Mouse (Mus musculus) CH12.LX (cell line): ENCODE results near the gene Upk3a.

Source experiments
- BHLHE40 ChIP-seq: IDR thresholded peaks from 2 replicates; pipeline ENCODE4 v1.6.1; 2011; ENCODE audit warnings: mild to moderate bottlenecking, low read depth, low read length, improper control_type of control experiment
- CHD2 ChIP-seq: IDR thresholded peaks from 2 replicates; pipeline ENCODE4 v1.6.1; 2011; ENCODE audit warnings: low read length, improper control_type of control experiment
- CTCF ChIP-seq, 2 experiments: IDR thresholded peaks in 1 of 2; conservative IDR thresholded peaks in 1 of 2; 2 replicates each; pipeline ENCODE4 v1.5.1; 2011 to 2012; ENCODE audit warnings: low read depth in 2 of 2, low read length in 2 of 2, improper control_type of control experiment in 1 of 2, inconsistent platforms in 1 of 2, mild to moderate bottlenecking in 1 of 2, moderate library complexity in 1 of 2
- EP300 ChIP-seq: IDR thresholded peaks from 2 replicates; pipeline ENCODE4 v1.6.1; 2011; ENCODE audit warnings: low read length, improper control_type of control experiment
- ETS1 ChIP-seq: conservative IDR thresholded peaks from 2 replicates; pipeline ENCODE4 v1.6.1; 2012; ENCODE audit warnings: low read depth, mild to moderate bottlenecking, inconsistent platforms, low read length, improper control_type of control experiment, moderate library complexity
- GABPA ChIP-seq: IDR thresholded peaks from 2 replicates; pipeline ENCODE4 v1.6.1; 2012; ENCODE audit warnings: low read depth, low read length, improper control_type of control experiment, inconsistent platforms; ENCODE audit not compliant: insufficient replicate concordance
- KAT2A ChIP-seq: IDR thresholded peaks from 2 replicates; pipeline ENCODE4 v1.6.1; 2012; ENCODE audit warnings: low read length, improper control_type of control experiment, inconsistent platforms; ENCODE audit not compliant: insufficient replicate concordance
- MEF2A ChIP-seq: IDR thresholded peaks from 2 replicates; pipeline ENCODE4 v1.6.1; 2014; ENCODE audit warnings: low read depth, mild to moderate bottlenecking, inconsistent platforms, low read length, improper control_type of control experiment, borderline replicate concordance
- POLR2A ChIP-seq: IDR thresholded peaks from 2 replicates; pipeline ENCODE4 v1.6.1; 2011; ENCODE audit warnings: low read depth, mild to moderate bottlenecking, improper control_type of control experiment, low read length
- SMC3 ChIP-seq: IDR thresholded peaks from 2 replicates; pipeline ENCODE4 v1.6.1; 2011; ENCODE audit warnings: low read depth, low read length, improper control_type of control experiment
- TCF12 ChIP-seq: IDR thresholded peaks from 2 replicates; pipeline ENCODE4 v1.6.1; 2014; ENCODE audit warnings: low read depth, mild to moderate bottlenecking, inconsistent platforms, low read length, improper control_type of control experiment
- ZNF384 ChIP-seq: IDR thresholded peaks from 2 replicates; pipeline ENCODE4 v1.6.1; 2012; ENCODE audit warnings: low read depth, low read length, improper control_type of control experiment, inconsistent platforms

- TF ChIP-seq POLR2A (no peak), TCF12 (peak; percentile 38; the same call in 1 of the 2 replicates), CTCF (conservative IDR thresholded peaks at IDR 0.05 in 1 of 2, IDR thresholded peaks at IDR 0.05 in 1 of 2; ENCODE audit: low read depth in 2 of 2, low read length in 2 of 2) (no peak), KAT2A (no peak), ETS1 (no peak), ZNF384 (peak; percentile 97), SMC3 (no peak), GABPA (no peak), CHD2 (no peak), BHLHE40 (no peak), EP300 (peak; percentile 70), MEF2A (no peak)
These were observed 30.5 kb upstream of the Upk3a start for GRCm38 (mm10) chr15:84986171-84987019.
